Mouse (Mus musculus): ENCODE measurements around the gene Mup20. TPM values are rescaled to one million over a fixed set of nuclear protein-coding genes. Genes with fewer than 3 reads are reported as not detected.
"Not testable (repeated sequence)": the region's sequence is repeated elsewhere in the genome, so short reads cannot be mapped to it uniquely, and the experiment has no call there.

Mup20 gene
- polyA plus RNA-seq, 1 experiment from 2014 or later = not detected

DNA sequence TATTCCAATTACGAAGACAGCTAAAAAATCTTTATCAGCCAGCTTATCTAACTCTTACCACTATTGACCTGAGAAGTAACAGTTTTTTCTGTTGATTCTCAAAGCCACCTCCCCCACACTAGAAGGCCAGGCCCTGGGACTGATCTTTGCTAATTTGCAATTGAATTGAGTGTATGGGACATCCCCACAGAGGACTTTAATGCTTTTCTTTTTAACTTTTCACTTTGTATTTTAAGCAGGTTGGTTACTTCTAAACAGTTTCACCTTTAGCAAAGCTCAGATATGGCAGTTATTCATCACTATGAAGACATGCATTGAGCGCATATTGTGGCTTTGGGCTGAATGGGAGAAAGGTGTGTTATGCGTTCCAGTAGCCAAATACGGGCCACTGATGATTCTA lies 30.3 kb downstream of the Mup20 start:
- DNase-seq (ENCODE audit: low spot score) (no peak), ATAC-seq (replicated peaks; ENCODE audit: low FRiP score) (no peak)
- no peak overlapping the region for H3K4me2 ChIP-seq (ENCODE audit: low read depth, low read length, severe bottlenecking)

DNA sequence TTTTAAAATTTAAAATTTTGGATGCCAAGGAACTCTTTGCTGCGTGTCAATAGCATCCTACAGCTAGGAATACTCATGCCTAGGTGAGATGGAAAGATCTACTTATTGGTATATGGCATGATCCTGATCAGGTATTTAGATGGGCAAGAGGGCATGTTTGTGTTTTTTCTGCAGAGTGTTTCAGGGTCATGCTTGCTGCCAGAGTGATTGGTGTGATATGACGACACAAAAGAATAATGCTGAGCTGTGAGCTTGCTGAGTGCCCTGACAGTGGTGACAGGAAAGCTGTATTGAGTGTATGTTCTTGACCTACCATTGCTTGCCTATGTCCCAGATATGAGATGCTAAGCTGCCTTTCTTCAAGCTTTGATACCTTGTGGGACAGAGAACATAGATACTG lies 30.8 kb downstream of the Mup20 start:
- Histone ChIP-seq H3K4me2 (ENCODE audit: low read depth, low read length, severe bottlenecking) (no peak overlapping the region), H3K4me1 (replicated peaks; ENCODE audit: control insufficient read depth, insufficient read depth, low read length) (no peaks in the 10 kb centered on the region), H3K9ac (ENCODE audit: low read length) (no peak overlapping the region), H3K4me3 (ENCODE audit: low read depth, low read length) (no peak overlapping the region), H3K27ac (ENCODE audit: low read depth, low read length) (no peak overlapping the region), H3K27me3 (ENCODE audit: control insufficient read depth, insufficient read depth, low read length) (no peaks in the 10 kb centered on the region), H3K36me3 (ENCODE audit: control insufficient read depth, insufficient read depth, low read length) (no peaks in the 10 kb centered on the region), H3K9me3 (ENCODE audit: control insufficient read depth, low read length) (no peaks in the 10 kb centered on the region)
- 91% methylated on average over 2 of the region's 2 CpGs for WGBS
- ATAC-seq (replicated peaks; ENCODE audit: low FRiP score) (no peak), DNase-seq (ENCODE audit: low spot score) (no peak)

More for the DNA sequence above, 30.3 kb downstream of the Mup20 start:
- Histone ChIP-seq H3K9me3 (ENCODE audit: control insufficient read depth, low read length) (no peaks in the 10 kb centered on the region), H3K36me3 (ENCODE audit: control insufficient read depth, insufficient read depth, low read length) (no peaks in the 10 kb centered on the region), H3K27ac (ENCODE audit: low read depth, low read length) (no peak overlapping the region), H3K4me3 (ENCODE audit: low read depth, low read length) (no peak overlapping the region), H3K27me3 (ENCODE audit: control insufficient read depth, insufficient read depth, low read length) (no peaks in the 10 kb centered on the region), H3K4me1 (replicated peaks; ENCODE audit: control insufficient read depth, insufficient read depth, low read length) (no peaks in the 10 kb centered on the region), H3K9ac (ENCODE audit: low read length) (no peak overlapping the region)
- WGBS = 89% methylated on average over 4 of the region's 4 CpGs

DNA sequence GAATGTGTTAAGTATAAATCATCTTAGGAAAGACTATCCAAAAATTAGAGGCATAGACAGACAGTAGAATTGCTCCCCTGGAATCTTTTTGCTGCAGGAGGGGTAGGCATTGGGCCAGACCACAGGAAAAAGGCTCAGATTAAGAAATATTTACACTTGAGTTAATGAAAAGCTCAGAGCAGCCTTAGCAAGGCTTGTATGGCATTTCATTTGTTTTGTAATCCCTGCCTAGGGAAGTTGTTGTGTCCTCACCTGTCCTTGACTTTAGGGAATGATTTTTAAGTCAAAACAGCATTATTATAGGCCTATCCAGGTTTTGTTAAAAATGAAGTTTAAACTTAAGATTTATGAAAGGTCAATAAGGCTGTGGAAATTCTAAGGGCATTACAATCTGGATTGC lies 33.4 kb downstream of the Mup20 start:
- not testable (repeated sequence) for H3K27me3 ChIP-seq (ENCODE audit: control insufficient read depth, insufficient read depth, low read length); ATAC-seq (replicated peaks; ENCODE audit: low FRiP score); H3K4me1 ChIP-seq (replicated peaks; ENCODE audit: control insufficient read depth, insufficient read depth, low read length); DNase-seq (ENCODE audit: low spot score); H3K4me2 ChIP-seq (ENCODE audit: low read depth, low read length, severe bottlenecking); H3K27ac ChIP-seq (ENCODE audit: low read depth, low read length); H3K36me3 ChIP-seq (ENCODE audit: control insufficient read depth, insufficient read depth, low read length); H3K4me3 ChIP-seq (ENCODE audit: low read depth, low read length); H3K9me3 ChIP-seq (ENCODE audit: control insufficient read depth, low read length); H3K9ac ChIP-seq (ENCODE audit: low read length)

Other genes starting within 250 kb of the Mup20 start
- not detected in 2 replicates for gene Mup5, start 218.9 kb downstream of the Mup20 start, polyA plus RNA-seq (2014; fragmentation: Nextera tagmentation; extraction: Ambion mirVana)
- not detected in 2 replicates for gene Mup3, start 33.2 kb upstream of the Mup20 start, polyA plus RNA-seq (2014; fragmentation: Nextera tagmentation; extraction: Ambion mirVana)
- gene Mup21, start 96.7 kb upstream of the Mup20 start, polyA plus RNA-seq (2014; fragmentation: Nextera tagmentation; extraction: Ambion mirVana) = not detected in 2 replicates
- 26.3 and 28.7 TPM in 2 replicates for gene Zfp37, start 176.9 kb upstream of the Mup20 start, polyA plus RNA-seq (2014; fragmentation: Nextera tagmentation; extraction: Ambion mirVana)
- 7.9 and 8.9 TPM in 2 replicates for gene Slc31a2, start 208.4 kb upstream of the Mup20 start, polyA plus RNA-seq (2014; fragmentation: Nextera tagmentation; extraction: Ambion mirVana)